Mouse (Mus musculus): ENCODE data around the gene Xrcc1. TPM values are rescaled to one million over a fixed set of nuclear protein-coding genes. Genes with fewer than 3 reads are reported as not detected.
A peak's percentile ranks its signal among the peaks of the same experiment; 100 is the strongest.

Gene Xrcc1
- polyA plus RNA-seq, 1 experiment from 2014 or later, result 137 TPM

DNA sequence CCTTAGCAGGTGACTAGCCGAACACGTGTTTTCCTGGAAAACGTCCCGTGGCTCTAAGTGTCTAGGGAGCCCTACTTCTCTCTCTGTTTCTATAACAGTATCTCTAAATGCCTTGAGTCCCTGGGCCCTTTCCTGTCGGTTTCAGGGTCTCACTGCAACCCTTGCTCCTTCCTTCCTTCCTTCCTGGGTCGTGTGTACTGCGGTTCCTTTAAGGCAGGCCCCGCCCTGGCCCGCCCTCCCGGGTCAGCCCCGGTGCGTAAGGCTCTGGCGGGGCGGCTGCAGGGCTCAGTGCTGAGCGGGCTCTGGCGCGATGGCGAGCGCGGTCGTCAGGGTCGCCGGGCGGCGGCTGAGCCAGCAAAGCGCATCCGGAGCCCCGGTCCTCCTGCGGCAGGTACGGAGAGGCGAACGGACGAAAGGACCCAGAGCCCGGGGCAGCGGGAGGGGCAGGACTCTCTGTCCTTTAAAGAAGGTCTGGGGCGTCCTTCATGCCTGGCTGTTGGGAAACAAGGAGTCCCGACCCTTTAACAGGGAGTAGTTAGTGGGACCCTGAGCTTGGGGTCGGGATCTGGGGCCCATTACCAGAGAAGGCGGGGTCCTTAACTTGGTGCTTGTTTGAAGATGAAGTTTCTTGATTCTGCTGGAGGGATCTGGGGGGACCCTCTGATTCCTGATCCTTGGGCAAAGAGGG is 47.7 kb downstream of the Xrcc1 start:
- Histone ChIP-seq H3K27ac (peak overlapping the region; percentile 63; the same call in 1 of the 2 replicates), H3K9me3 (replicated peaks) (no peaks in the 10 kb centered on the region)
- WGBS, result 2% methylated on average over 39 of the region's 39 CpGs

DNA sequence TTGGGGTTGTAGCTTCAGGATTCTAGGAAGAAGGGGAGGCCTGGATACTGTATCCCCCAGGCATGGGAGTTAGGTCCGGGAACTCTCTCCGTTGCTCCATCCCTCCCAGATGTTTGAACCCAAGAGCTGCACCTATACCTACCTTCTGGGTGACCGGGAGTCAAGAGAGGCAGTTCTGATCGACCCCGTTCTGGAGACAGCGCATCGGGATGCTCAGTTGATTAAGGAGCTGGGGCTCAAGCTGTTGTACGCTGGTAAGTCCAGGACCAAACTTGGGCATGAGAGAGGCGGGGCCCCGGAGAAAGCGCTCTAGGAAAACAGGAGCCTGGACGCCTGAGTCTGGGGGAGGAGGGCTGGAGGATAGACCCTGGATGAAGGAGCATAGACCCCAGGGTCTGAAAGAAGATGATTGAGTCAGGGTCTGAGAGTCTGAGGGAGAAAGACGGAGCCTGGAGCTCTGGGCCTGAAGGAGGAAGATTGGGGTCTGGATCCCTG is 48.3 kb downstream of the Xrcc1 start:
- no peaks in the 10 kb centered on the region for H3K9me3 ChIP-seq (replicated peaks)
- no peaks in the 10 kb centered on the region for H3K27me3 ChIP-seq
- H3K9ac ChIP-seq, result peak overlapping the region; percentile 70
- H3K4me2 ChIP-seq, result peak overlapping the region; percentile 82
- H3K27ac ChIP-seq, result peak overlapping the region; percentile 63; the same call in 1 of the 2 replicates
- ATAC-seq (replicated peaks; ENCODE audit: low FRiP score), result 0 out of 2 replicates have a peak, but pooled peaks have one; percentile 8
- H3K4me1 ChIP-seq, result peaks cover 33% of the 10 kb centered on the region
- peak overlapping the region; percentile 76 for H3K4me3 ChIP-seq (replicated peaks)
- no peaks in the 10 kb centered on the region for H3K36me3 ChIP-seq
- WGBS, result 5% methylated on average over 13 of the region's 13 CpGs

More for the DNA sequence above, 47.7 kb downstream of the Xrcc1 start:
- peak overlapping the region; percentile 70 for H3K9ac ChIP-seq
- peak; percentile 92 for ATAC-seq (replicated peaks; ENCODE audit: low FRiP score)
- H3K4me3 ChIP-seq (replicated peaks), result peak overlapping the region; percentile 76
- no peaks in the 10 kb centered on the region for H3K27me3 ChIP-seq
- peaks cover 33% of the 10 kb centered on the region for H3K4me1 ChIP-seq
- no peaks in the 10 kb centered on the region for H3K36me3 ChIP-seq
- H3K4me2 ChIP-seq, result peak overlapping the region; percentile 82

GRCm38 (mm10) chr7:24595464-24595863 is 49.4 kb downstream of the Xrcc1 start:
- H3K9ac ChIP-seq, result no peak overlapping the region
- H3K36me3 ChIP-seq, result no peaks in the 10 kb centered on the region
- H3K27me3 ChIP-seq, result no peaks in the 10 kb centered on the region
- no peak overlapping the region for H3K27ac ChIP-seq
- ATAC-seq (replicated peaks; ENCODE audit: low FRiP score), result no peak
- peak overlapping the region; percentile 76; the same call in 1 of the 2 replicates for H3K4me3 ChIP-seq (replicated peaks)
- H3K4me2 ChIP-seq, result peak overlapping the region; percentile 82; the same call in 1 of the 2 replicates
- H3K9me3 ChIP-seq (replicated peaks), result no peaks in the 10 kb centered on the region
- 88% methylated on average over 2 of the region's 2 CpGs for WGBS
- H3K4me1 ChIP-seq, result peaks cover 33% of the 10 kb centered on the region

- Histone ChIP-seq H3K4me2 (no peak overlapping the region), H3K36me3 (no peaks in the 10 kb centered on the region), H3K4me3 (replicated peaks) (no peak overlapping the region), H3K27me3 (no peaks in the 10 kb centered on the region), H3K27ac (no peak overlapping the region), H3K9me3 (replicated peaks) (no peaks in the 10 kb centered on the region), H3K4me1 (peaks cover 23% of the 10 kb centered on the region), H3K9ac (no peak overlapping the region)
- ATAC-seq (replicated peaks; ENCODE audit: low FRiP score), result no peak
- WGBS, result 73% methylated on average over 4 of the region's 4 CpGs
Measured at GRCm38 (mm10) chr7:24598121-24598520, 52.0 kb downstream of the Xrcc1 start.

DNA sequence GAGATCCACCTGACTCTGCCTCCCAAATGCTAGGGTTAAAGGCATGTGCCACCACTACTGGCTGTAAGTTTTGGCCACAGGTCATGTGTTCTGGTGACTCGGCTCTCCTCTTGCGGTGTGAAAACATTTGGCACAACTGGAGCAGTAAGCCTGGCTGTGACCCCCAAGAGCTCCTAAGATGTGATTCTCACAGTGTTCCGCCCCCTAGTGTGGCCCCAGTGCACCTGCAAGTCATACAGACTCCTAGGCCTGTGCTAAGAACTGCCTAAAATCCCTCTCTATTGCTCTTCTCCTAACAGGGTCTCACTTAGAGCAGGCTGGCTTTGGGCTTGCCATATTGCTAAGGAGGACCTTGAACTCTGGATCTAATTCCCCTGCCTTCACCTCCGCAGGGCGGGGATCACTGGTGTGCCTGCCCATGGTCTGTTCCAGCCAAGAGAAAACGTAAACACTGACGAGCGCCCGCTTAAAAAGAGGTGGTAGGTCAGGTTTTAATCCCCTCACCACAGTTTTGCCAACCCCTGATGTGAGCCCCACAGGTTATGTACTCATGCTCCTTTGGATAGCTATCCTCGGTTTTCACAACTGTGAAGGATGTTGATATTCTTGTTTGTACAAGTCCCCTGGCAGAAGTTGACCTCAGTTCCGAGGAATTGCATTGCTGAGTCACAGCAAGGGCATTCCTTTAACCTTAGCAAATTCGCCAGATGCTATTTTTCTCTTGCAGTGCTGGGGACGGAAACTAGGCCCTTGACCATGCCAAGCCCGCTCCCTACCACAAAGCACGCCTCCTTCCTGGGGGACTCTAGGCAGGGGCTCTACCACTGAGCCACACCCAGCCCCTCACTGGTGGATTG is 53.4 kb downstream of the Xrcc1 start:
- 74% methylated on average over 15 of the region's 15 CpGs for WGBS
- Histone ChIP-seq H3K36me3 (peaks cover 6% of the 10 kb centered on the region; the same call in 1 of the 2 replicates), H3K9ac (no peak overlapping the region), H3K4me3 (replicated peaks) (no peak overlapping the region), H3K9me3 (replicated peaks) (no peaks in the 10 kb centered on the region), H3K27ac (no peak overlapping the region), H3K27me3 (no peaks in the 10 kb centered on the region), H3K4me2 (no peak overlapping the region), H3K4me1 (peaks cover 12% of the 10 kb centered on the region)
- ATAC-seq (replicated peaks; ENCODE audit: low FRiP score), result no peak

DNA sequence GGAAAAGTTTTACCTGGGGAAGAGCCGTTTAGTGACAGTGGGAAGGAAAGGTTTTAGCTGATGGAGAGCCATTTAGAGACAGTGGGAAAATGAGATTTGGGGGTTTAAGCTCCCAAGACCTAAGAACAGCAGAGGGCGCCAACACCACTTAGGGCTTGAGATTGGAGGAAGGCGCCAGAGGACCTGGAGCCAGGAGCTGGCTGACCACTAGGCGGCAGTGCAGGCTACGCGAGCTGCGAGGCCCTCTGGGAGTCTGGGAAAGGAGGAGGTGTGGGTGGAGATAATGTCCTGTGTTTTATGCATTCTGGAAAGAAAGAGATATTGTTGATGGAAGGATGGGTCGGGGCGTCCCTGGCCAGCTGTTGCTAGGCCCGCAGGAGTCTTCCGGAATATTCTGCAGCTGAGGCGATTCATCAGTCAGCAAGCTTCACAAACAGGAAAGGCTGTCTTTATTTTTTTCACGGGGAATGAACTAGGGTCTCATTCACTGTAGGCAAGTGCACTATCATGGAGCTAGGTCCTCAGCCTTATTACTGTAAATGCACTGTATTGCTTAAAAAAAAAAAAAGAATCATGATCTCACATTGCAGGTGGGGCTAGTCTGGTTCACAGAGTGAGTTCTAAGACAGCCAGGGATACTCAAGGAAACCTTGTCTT is 55.0 kb downstream of the Xrcc1 start:
- ATAC-seq (replicated peaks; ENCODE audit: low FRiP score), result peak; percentile 91
- H3K9me3 ChIP-seq (replicated peaks), result no peaks in the 10 kb centered on the region
- peaks cover 6% of the 10 kb centered on the region for H3K36me3 ChIP-seq
- peaks cover 2% of the 10 kb centered on the region; the same call in 1 of the 2 replicates for H3K4me1 ChIP-seq
- 0 out of 2 replicates have a peak overlapping the region, but pooled peaks have one; percentile 6 for H3K4me3 ChIP-seq (replicated peaks)
- peak overlapping the region; percentile 41 for H3K4me2 ChIP-seq
- no peak overlapping the region for H3K27ac ChIP-seq
- WGBS, result 5% methylated on average over 13 of the region's 13 CpGs
- H3K9ac ChIP-seq, result no peak overlapping the region; the same call in 1 of the 2 replicates
- H3K27me3 ChIP-seq, result no peaks in the 10 kb centered on the region

DNA sequence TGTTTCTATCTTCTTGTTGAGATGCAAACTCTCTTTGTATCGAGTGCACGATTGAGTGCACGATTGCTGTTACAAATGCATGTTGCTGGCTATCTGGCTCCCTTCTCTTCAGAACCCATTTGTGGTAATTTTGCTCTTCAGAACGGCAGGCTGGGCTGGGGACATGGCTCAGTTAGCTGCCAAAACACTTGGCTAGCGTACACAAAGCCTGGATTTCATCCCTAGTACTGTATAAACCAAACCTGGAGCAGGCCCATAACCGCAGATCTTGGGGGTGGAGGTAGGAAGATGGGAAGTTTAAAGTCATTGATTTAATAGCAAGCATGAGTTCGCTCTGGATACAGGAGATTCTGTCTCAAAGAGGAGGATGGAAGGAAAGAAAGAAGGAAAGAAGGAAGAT is 59.5 kb downstream of the Xrcc1 start:
- no peak overlapping the region for H3K4me2 ChIP-seq
- no peak overlapping the region for H3K27ac ChIP-seq
- peaks cover 10% of the 10 kb centered on the region for H3K36me3 ChIP-seq
- no peak for ATAC-seq (replicated peaks; ENCODE audit: low FRiP score)
- peaks cover 18% of the 10 kb centered on the region for H3K27me3 ChIP-seq
- H3K9me3 ChIP-seq (replicated peaks), result no peaks in the 10 kb centered on the region
- H3K4me1 ChIP-seq, result peaks cover 8% of the 10 kb centered on the region
- H3K9ac ChIP-seq, result no peak overlapping the region
- no peak overlapping the region for H3K4me3 ChIP-seq (replicated peaks)
- 90% methylated on average over 7 of the region's 7 CpGs for WGBS

- H3K4me1 ChIP-seq, result peaks cover 12% of the 10 kb centered on the region
- H3K9me3 ChIP-seq (replicated peaks), result no peaks in the 10 kb centered on the region
- H3K27ac ChIP-seq, result no peak overlapping the region
- 83% methylated on average over 7 of the region's 7 CpGs for whole genome bisulfite sequencing
- H3K27me3 ChIP-seq, result peaks cover 23% of the 10 kb centered on the region
- H3K9ac ChIP-seq, result no peak overlapping the region
- ATAC-seq (replicated peaks; ENCODE audit: low FRiP score), result no peak
- peaks cover 10% of the 10 kb centered on the region for H3K36me3 ChIP-seq
- H3K4me2 ChIP-seq, result no peak overlapping the region
- no peak overlapping the region for H3K4me3 ChIP-seq (replicated peaks)
Measured at GRCm38 (mm10) chr7:24606046-24606445, 60.0 kb downstream of the Xrcc1 start.

DNA sequence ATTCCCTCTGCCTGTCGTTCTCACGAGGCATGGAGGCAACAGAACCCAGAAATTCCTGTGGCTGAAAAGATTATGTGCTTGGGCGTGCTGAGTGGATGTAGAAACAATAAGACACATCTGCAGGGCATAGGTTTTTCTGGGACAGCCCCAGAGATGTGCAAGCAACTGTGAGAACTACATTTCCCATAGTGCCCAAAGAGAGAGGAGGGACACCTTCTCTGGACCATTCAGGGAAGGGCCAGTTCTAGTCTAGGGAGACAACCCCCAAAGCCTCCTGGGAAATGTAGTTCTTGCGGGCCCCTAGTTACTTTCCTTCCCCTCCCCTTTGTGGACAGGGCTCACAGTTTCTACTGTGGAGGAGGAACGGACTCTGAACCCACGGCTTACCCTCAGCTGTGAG is 61.9 kb downstream of the Xrcc1 start:
- H3K4me1 ChIP-seq, result peaks cover 24% of the 10 kb centered on the region
- H3K4me3 ChIP-seq (replicated peaks), result no peak overlapping the region
- peaks cover 41% of the 10 kb centered on the region for H3K27me3 ChIP-seq
- H3K9me3 ChIP-seq (replicated peaks), result no peaks in the 10 kb centered on the region
- WGBS, result 55% methylated on average over 6 of the region's 6 CpGs
- H3K27ac ChIP-seq, result no peak overlapping the region
- H3K36me3 ChIP-seq, result peaks cover 10% of the 10 kb centered on the region
- no peak overlapping the region for H3K4me2 ChIP-seq
- no peak overlapping the region for H3K9ac ChIP-seq
- ATAC-seq (replicated peaks; ENCODE audit: low FRiP score), result peak; percentile 64

- no peak overlapping the region for H3K4me2 ChIP-seq
- WGBS, result 76% methylated on average over 8 of the region's 8 CpGs
- no peak for ATAC-seq (replicated peaks; ENCODE audit: low FRiP score)
Measured at GRCm38 (mm10) chr7:24608561-24608960, 62.5 kb downstream of the Xrcc1 start.

DNA sequence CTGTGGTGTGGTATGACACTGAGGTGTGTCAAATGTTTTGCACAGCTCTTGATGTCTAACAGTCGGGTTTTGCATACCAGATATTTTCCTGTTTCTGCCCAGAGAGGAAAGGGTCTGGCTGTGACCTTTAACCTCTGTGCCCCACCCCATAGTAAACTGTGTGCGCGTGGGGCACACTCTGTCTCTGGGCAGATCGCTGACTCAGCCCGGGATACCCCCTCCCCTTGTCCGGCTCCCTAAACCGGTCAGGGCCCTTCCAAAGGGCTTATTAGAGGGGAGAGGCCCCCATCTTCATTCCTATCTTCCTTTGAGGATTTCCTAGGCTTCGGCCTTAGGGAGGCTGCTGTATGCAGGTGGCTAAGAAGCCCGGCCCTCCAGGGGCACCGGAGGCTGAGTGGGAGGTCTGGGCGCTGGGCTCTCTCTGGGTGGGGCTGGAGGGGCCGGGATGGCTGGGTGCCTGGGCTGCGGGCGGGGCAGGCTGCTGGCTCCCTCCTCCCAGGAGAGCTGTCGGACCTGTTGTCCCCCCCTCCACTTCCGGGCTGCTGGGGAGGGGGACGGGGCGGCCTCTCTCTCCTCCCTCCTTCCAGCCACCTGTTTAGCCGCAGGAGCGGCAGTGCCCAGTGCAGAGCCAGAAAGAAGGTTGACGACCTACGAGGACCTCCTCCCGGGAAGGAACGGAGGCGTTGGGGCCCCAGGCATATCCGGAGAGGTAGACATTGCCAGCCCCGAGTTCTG is 64.2 kb downstream of the Xrcc1 start, which contains the start of gene Phldb3:
TSS of gene Phldb3 (plus strand) at position 620 of the 735 bp plus-strand sequence.
- 2% methylated on average over 27 of the region's 27 CpGs for WGBS
- H3K4me1 ChIP-seq, result peaks cover 24% of the 10 kb centered on the region
- peak; percentile 73 for ATAC-seq (replicated peaks; ENCODE audit: low FRiP score)
- 0 out of 2 replicates have a peak, but pooled peaks cover 4% of the 10 kb centered on the region for H3K36me3 ChIP-seq
- H3K9ac ChIP-seq, result peak within 1 kb of the TSS; percentile 41
- no peaks in the 10 kb centered on the region for H3K9me3 ChIP-seq (replicated peaks)
- peak within 1 kb of the TSS; percentile 43; the same call in 1 of the 2 replicates for H3K27ac ChIP-seq
- H3K4me2 ChIP-seq, result peak within 1 kb of the TSS; percentile 92
- H3K4me3 ChIP-seq (replicated peaks), result peak within 1 kb of the TSS; percentile 57
- peaks cover 48% of the 10 kb centered on the region for H3K27me3 ChIP-seq

More at GRCm38 (mm10) chr7:24608561-24608960, 62.5 kb downstream of the Xrcc1 start:
- Histone ChIP-seq H3K36me3 (peaks cover 10% of the 10 kb centered on the region), H3K27me3 (peaks cover 47% of the 10 kb centered on the region), H3K4me1 (peaks cover 24% of the 10 kb centered on the region), H3K27ac (no peak overlapping the region), H3K4me3 (replicated peaks) (no peak overlapping the region), H3K9me3 (replicated peaks) (no peaks in the 10 kb centered on the region), H3K9ac (no peak overlapping the region)
